Mouse (Mus musculus) gastrocnemius, adult 8-10 months (tissue): ENCODE data around the gene Apom. TPM values are rescaled to one million over a fixed set of nuclear protein-coding genes. Genes with fewer than 3 reads are reported as not detected.
A peak's percentile ranks its signal among the peaks of the same experiment; 100 is the strongest.

Source experiments
- DNase-seq, 2 experiments: peaks; one replicate each; pipeline ENCODE4 v3.0.0; 2022; ENCODE audit warnings: low spot score in 2 of 2
- total RNA-seq, 4 experiments: library from RNA; stranded (reverse); gene quantifications; 2 replicates each; pipeline ENCODE4 v1.2.4; 2022

Gene Apom
- total RNA-seq = not detected

DNA sequence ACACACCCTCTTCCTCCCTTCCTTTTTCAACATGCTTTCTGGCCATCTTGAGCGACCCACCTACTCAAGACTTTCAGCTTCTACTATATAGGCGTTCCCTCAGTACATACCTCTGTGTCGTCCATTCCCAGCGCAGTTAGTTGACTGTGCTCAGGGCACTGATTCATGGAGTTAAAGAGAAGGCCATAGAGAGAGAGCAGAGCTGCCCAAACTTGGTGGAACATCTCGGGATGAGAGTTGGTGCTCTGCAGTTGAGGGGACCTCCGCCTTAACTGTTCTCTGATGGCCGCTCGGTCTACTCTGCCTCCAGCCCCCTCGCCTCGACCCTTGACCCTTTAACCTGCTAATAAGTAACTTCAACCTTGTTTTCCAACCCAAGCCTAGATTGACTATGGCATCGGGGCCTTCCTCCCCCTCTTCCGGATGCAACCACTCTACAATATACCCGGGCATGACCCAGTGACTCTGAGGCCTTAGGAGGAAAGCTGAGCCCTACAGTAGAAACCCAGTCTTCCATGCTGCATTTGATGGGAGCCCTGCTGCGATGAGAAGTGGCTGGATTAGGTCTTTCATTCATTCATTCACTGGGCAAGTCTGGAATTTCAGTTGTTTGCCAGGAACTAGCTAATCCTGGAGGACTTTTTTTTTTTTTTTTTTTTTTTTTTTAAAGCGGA is at the start of gene Apom:
Gene Apom (minus strand): TSS at position 551 of the 674 bp plus-strand sequence.
- no peak for DNase-seq

DNA sequence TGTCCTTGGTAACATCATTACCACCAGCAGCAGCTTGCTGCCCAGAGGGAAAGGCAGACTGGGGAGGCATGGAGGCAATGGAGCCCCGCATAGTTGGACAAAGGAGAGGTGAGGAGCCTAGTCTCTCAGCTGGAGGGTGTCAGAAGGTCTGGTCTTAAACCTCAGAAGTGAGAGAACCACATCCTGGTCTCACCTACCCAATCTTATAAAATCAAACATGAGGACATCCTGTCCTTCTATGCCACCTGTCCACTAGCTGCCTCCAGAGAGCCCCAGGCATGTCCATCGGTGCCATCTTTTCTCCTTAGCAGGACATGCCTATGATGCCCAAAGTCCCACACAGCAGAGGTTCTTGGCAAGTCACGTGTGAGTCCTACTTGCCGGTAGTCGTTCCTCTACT is 48.2 kb upstream of the Apom start:
- DNase-seq = no peak

DNA sequence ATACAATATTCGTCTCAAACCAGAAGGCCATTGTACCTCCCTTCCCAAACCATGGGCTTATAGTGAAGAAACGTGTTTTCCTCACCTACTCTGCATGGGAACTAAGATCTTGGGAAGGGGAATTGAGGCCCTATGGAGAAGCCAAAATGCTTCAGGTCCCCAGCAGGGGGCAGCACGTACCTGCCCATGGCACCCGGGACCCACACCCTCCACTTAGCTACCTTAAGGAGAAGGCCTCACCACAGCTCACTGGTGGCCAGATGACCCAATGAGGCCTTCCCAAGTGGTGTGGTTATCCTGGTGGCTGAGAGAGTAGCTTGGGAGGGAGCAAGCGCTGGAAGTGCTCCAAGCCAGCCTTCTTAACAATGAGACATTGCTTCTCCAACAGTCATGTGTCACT is 46.7 kb upstream of the Apom start:
- DNase-seq = peak in 1 of 2 experiments; percentile 47

DNA sequence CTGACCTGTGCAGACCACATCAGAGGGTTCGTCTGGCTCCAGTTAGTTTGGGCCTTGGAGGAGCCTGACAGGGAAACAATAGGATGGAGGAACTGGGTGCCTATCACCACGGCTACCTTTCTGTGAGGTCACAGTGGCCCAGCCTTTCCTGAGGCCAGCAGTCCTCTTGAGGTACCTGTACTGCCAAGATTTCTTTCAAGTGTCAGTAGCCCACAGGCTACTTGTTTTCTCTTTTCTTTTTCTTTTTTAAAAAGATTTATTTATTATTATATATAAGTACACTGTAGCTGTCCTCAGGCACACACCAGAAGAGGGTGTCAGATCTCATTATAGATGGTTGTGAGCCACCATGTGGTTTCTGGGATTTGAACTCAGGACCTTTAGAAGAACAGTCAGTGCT is 44.1 kb upstream of the Apom start, which contains the start of gene Aif1:
Gene Aif1 (minus strand): TSS at position 101 of the 400 bp plus-strand sequence.
- no peak for DNase-seq

DNA sequence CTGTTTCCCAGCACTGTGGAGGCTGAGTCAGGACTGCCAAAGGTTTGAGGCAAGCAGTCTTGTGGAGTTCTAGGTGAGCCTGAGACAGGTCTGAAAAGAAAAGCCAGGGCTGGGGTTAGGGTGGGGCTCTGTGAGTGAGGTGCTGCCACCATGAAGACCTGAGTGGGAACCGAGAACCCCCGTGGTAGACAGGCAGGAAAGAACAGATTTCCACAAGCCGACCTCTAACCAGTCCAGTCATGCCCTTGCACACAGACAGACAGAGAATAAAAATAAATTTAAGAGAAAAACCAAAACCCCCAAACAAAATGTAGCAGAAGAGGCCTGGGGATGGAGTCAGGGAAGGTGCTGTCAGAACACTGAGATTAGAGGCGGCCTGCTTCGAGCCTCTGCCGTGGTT is 43.5 kb upstream of the Apom start:
- no peak for DNase-seq

DNA sequence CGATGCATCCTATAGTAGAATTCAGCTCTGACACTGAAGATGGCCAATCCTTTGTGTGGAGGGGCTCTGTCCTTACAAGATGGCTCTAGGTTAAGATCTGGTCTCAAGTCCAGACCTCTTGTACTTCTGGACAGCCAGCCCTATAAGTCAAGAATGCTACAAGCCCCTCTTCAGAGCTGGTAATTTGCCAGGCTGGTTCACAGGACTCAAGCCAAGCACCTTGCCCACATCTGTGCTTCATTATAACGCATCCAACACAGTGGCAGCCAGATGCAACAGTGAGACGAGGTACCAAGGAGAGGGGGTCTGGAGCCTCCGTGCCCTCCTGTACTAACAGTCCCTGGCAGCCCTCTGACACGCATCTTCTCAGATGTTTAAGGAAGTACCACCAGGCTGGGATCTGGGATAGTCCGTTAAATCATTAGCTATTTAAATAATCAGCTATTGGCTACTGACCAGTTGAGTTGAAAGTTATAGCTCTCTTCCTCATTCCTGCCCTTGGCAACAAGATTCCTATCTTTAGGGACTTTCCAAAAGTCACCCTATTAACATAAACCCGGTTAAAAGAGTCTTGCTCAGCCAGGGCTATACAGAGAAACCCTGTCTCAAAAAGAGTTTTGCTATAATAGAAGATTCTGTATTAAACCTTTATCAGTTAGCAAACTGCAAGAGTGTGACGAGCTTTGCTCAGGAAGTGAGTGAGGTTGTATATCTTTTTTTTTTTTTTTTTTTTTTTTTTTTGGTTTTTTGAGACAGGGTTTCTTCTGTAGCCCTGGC is 42.5 kb upstream of the Apom start:
- DNase-seq = no peak

DNA sequence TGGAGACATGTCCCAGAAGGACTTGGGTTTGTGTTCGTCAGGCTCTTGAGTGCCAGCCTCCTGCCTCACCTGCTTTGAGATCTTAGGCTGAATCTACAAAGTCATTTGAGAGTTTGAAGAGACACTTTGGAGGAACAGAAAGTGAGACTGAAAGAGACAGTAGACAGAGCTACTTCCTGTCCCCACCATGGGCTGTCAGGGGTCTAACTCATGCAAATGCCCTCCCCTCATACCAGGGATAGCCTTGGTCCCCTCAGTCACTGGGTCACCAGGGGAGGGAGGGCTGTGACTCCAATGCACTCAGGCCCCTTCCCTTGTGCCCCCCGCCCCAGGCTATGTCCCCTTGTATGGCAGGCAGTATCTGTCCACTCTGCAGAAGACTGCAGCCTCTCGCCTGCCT is 41.5 kb upstream of the Apom start:
- DNase-seq = no peak

DNA sequence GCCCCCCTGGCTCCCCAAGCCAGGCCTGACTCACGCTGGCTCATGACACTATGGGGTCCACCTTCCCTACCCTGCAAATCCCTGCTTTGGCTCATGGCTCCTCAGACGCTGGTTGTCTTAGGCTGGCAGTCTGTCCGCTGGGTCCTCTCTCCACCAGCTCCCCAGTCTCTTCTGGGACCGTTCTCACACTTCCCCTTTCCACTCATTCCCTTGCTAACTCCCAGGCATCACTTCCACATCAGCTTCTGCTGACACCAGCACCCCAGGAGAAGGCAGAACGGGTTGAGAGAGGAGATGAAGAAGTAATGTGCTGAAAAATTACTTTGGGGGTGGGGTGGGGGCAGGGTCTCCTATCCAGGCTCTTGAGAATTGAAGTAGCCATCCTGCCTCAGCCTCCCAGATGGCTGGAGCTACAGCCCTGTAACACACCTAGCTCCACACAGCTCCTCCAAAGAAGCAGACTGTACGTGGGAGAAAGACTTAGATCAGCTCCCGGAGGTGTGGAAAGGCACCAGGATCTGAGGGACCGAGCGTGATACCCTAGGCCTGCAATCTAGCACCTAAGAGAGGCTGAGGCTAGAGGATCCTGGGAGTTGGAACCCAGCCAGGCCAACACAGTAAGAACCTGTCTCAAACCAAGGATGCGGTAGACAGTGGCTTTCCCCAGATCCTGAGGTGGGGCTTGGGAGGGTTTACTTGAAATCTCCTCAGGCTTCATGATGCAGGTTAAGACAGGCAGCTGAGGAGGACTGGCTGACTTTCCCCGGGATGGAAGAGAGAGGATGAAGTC is 40.8 kb upstream of the Apom start:
- DNase-seq = no peak

DNA sequence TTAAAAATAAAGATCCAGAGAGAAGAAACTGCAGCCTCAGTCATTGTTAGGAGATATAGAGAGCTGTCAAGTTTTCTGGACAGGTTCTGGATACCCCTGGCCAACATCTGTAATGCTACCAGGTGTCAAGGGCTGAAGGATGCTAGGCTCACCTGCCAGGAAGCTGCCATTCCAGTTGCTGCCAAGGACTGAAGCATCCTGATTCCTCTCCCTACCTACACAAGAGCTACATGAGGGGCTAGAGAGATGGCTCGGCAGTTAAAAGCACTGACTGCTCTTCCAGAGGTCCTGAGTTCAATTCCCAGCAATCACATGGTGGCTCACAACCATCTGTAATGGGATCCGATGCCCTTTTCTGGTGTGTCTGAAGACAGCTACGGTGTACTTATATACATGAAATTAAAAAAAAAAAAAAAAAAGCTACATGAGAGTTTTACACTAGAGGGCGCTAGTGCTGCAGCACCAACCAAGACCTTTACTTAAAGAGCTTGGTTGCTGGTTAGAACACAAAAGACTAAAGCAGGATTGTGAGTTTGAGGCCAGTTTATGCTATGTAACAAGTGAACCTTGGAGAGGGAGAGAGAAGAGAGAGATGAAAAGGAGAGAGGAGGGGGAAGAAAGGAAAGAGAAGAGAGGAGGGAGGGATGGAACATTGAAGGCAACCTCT is 36.8 kb upstream of the Apom start:
- DNase-seq = no peak

DNA sequence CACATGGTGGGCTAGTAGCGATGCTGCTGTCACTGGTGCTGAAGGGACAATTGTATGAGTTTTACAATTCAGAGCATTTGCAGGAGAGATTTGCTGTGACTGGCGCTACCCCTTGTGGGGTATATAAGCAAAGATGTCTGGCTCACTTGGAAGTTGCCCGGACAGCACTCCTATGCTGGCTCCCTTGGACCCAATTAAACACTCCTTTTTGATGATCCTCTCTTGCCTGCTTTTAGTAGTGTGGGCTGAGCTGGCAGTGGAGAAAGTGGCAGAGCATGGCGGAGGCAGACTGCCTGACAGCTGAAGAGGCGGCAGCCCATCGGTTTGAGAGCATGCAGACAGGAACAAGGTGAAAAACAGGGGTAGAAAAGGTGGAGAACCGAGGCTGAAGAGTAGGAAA is 35.9 kb upstream of the Apom start:
- DNase-seq = no peak

DNA sequence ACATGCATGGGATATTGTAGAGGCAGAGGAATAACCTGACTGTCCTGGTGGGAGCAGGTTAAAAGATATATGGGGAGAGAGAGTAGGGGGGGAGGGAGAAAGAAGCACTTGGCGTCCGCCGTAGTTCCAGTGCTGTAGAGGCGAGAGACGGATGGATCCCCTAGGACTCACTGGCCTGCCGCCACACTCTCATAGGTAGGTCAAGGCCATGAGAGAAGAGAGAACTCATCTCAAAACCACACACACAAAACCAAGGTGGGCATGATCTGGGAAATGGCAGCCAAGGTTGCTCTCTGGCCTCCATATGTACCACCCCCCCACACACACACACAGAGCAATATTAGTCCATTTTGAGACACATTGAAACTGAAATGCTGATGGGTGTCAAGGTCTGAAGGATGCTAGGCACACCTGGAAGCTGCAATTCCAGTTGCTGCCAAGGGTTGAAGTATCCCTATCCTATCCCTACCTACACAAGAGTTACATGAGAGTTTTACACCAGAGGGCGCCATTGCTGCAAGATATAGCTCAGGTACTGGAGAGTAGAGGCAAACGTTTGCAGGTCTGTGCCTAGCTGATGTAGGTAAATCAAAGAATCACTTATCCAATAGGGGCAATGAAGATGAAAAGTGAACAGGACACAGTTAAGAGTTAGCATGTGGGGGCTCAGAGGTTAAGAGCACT is 34.6 kb upstream of the Apom start:
- DNase-seq = no peak

DNA sequence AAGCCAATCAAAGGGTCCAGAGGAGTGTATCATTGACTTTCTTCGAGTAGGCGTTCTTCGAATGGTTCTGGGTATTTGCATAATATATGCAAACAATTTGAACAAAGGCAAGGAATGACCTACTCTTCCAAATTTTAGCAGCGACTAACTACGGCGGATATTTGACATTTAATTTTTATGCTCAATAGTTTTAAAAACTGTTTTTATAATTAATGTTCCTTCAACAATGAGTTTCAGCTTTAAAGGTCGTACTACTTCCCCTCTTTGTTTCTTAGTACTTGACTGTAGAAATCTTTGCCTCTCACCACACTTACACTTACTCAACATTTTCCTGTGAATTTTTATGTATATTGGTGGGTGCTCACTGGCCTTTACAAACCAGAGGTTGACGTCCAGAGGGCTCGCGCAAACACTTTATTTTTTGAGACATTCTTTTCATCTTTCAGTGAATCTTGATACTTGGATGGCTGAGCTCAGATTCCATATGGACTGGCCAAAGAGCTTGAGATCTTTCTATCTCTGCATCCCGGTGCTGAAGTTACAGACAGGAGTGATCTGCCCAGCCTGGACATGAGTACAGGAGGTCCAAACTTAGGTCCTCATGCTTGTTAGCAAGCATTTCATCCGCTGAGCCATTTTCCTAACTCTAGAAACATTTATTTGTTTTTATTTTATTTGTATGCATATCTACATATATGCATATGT is 33.8 kb upstream of the Apom start:
- no peak for DNase-seq

DNA sequence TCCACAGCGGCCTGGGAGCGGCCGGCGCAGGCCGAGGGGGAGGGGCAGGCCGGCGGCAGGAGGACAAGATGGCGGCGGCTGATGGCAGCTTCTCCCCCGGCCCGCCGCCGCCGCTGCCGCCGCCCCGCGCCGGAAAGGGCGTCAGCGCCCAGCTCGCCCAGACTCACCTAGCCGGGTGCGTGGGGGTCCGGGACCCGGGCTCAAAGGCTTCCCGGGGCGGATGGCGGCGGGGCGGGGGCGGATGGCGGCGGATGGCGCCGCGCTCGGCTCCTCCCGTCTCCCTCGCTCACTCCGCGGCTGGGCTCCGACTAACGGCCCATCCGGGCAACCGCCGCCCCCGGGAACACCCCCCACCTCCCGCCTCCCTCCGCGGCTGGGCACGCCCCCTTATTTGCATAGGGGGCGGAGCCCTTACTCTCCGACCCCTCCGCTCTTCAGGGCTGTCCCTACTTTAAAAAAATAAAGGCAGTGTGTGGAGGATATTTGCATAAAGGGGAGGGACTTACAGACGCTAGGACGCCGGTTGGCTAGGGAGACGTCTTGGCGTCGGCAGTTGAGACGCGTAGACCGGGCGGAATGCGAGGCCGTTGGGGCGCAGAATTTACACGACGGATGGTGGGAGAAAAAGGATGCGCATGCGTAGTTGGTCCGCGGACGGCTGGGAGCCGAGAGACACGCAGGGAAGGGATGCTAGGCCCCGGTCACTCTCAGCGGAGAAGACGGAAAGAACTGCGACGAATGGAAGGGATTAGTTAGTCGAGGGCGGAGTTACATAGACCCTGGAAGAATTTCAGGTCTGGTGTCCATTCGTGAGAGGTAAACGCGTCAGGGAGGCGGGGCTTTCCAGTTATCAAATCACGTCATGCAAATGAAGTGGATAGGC is 33.0 kb upstream of the Apom start, which contains the start of gene Prrc2a:
Gene Prrc2a (minus strand): TSS at position 330 of the 883 bp plus-strand sequence.
- peak; percentile 96 to 98 for DNase-seq

DNA sequence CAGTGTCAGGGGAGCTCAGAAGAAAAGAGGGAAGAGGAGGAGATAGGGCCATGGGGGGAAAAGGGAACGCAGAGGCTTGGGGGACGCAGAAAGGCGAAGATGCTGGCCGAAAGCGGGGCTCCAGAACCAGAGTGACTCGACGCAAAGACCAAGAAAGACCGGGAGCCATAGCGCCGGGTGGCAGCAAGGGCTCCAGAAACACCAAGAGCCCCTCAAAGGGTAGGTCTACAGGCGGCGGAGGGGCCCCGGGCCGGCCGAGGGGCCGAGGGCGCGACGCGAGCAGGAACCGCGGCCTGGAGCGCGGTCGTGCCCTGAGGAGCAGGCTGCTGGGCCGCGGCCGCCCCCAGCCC is 32.3 kb upstream of the Apom start:
- no peak for DNase-seq

DNA sequence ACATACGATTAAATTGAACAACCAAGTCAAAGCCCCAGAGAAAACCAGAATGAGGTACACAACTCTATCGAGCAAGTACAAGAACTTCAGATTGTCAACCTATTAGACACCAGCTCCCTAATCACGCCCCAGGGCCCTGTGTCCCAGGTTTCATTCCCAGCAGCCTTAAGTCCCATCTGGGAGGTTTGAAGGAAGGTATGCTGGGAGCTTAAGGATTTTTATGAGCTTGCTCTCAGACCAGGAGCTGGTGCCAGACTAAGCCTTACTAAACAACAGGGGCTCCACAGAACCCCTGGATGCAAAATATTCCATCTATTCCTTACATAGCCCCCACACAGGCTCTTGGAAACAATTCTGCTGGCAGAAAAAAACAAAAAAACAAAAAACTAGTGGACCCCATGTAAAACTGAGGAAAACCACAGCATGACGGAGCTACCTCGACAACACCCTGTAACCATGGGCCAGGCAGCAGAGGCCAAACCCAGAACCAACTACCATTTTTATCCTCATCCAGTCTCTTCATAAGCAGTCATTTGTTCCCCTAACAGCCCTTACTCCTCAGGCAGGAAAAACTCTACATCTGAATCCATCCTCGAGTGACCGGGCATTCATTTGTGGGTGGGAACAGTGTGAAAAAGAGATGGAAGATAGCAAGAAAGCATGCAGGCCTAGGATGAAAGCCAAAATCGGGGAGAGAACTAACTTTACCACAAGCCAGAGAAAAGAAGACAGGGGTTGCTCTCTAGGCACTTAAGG is 31.7 kb upstream of the Apom start:
- DNase-seq = no peak

DNA sequence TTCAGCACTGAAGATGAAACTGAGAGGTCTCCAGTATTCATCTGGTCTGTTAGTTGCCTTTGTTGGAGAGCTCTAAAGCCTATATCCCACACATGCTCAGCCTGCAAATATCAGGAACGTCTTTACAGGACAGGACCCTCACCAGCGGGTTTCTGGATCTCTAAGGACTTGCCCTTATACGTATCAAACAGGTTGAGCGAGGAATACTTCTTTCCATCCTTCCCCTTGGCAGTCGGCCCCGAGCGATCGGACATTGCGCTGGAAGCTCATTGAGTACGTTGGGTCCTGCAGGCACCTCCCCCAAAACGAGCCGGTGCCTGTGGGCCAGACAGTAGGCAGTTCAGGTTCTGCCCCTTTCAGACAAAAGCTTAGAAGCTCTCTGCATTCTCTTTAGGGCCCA is 30.9 kb upstream of the Apom start:
- DNase-seq = no peak

DNA sequence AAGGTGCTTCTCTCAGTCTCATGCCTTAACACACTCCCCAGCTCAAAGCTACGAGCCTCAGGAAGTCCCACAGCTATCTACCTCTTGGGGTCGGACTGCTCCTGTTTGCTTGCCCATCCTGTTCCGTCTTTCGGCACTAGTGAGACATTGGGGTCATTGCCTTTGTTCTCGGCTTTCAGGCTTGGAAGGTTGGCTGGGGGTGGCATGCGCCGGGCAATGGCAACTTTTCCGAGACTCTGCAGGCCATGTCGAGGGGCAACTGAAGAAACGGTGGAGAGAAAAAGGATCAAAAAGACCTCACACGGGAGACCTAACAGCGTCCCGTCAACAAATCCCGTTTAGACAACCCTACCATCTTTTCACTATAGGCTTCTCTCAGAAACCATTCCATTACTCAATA is 30.3 kb upstream of the Apom start:
- DNase-seq = no peak

DNA sequence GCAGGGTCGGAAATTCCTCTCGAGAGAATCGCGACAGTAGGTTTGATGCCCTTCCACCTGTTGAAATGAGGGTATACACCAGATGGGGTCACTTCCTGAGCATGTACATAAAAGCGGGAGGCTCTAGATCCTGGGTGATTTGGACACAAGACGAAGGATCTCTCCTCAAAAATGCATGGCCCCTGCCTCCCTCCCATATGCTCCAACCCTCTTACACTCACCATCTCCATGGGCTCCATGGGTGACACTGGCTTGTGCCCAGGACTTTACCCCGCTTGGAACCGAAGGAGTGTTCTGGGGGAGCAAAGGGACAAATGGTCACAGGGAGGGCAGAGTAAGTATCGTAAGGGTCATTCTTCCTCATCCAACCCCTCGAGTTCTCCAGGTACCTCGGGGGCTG is 29.6 kb upstream of the Apom start:
- no peak for DNase-seq

DNA sequence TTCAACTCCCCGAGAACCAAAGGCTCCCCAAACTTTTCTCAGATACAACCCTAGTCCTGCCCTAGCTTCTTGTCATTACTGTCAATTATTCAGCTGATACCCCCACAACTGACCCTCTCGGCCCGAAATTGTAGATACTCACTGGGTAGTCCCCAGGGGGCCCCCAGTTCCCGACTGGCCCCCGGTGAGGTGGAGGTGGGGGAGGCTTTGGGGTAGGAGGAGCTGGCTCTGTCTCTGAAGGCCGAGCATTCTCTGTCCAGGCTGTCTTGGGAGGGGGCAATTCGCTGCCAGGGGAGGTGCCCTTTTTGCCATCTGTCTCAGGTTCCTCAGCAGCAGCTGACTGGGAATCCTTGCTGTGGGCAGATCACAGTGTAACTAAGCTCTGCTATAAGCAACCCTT is 27.8 kb upstream of the Apom start:
- DNase-seq = no peak
